ENCODE assay signal across 9 mouse cellular contexts in the genomic region with DNA sequence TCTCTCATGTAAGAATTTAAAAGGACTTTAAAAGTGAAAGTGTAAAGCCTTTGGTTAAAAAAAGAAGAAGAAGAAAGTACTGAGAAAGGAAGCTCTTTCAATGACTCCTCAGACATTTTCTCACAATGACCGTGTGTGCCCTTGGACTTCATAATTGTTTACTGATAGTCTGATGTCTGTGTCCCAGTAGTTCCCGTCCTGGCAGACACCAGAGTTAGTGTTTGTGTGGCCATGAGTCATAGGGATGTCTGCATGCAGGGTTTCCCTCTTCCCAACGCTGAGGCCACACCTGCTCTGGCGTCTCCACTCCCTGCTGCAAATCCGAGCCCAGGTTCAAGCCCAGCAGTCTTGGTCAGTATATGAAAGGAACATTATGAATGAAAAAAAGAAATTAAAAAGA. TPM values are rescaled to one million over a fixed set of nuclear protein-coding genes. Genes with fewer than 3 reads are reported as not detected.
A peak's percentile ranks its signal among the peaks of the same experiment; 100 is the strongest.
DNase-seq lines count a peak whose midpoint lies in the region; ATAC-seq and TF ChIP-seq lines count a peak whose summit lies in the region.
"Had no signal": no experiment of that assay in that cellular context is flagged by ENCODE, and none has a peak within 500 bp of the region (broad histone marks: within the 10 kb centered on the region; RNA-seq: fewer than 3 reads in every experiment).

No protein-coding gene starts in this region.

- H3K4me1 ChIP-seq in bone marrow, adult 2 months (ENCODE audit: control insufficient read depth, insufficient read depth, low read length), result peaks cover 3% of the 10 kb centered on the region
- H3K4me1 ChIP-seq in intestine, embryonic 16.5 days (ENCODE audit: control insufficient read depth, insufficient read depth, low read length), result peaks cover 15% of the 10 kb centered on the region
- H3K4me1 ChIP-seq in stomach, embryonic 16.5 days (ENCODE audit: control insufficient read depth, insufficient read depth, low read length), result peaks cover 7% of the 10 kb centered on the region
- H3K4me1 ChIP-seq: forebrain, embryonic 13.5 days had no signal

- DNase-seq in ovary, adult 18-20 months (ENCODE audit: low spot score), result peak; percentile 62
- no peak for DNase-seq in ovary, postnatal 10 days (ENCODE audit: low spot score)
- no peak for DNase-seq in thymus, postnatal 0 days (ENCODE audit: low spot score)
- no peak for DNase-seq in embryo, embryonic 10.5 days (ENCODE audit: low spot score)
- DNase-seq: cerebellum, postnatal 25 days had no signal

- no peak for TF ChIP-seq POLR2A in bone marrow, adult 2 months (IDR thresholded peaks at IDR 0.05; ENCODE audit: borderline replicate concordance, control insufficient read depth, low read depth, low read length)

- no peaks in the 10 kb centered on the region for H3K27me3 ChIP-seq in intestine, embryonic 16.5 days (replicated peaks; ENCODE audit: control insufficient read depth, insufficient read depth, low read length)
- H3K27me3 ChIP-seq in stomach, embryonic 16.5 days (ENCODE audit: control insufficient read depth, insufficient read depth, low read length), result no peaks in the 10 kb centered on the region
- H3K27me3 ChIP-seq: forebrain, embryonic 13.5 days had no signal

- H3K36me3 ChIP-seq in intestine, embryonic 16.5 days (ENCODE audit: control insufficient read depth, insufficient read depth, low read length), result no peaks in the 10 kb centered on the region
- H3K36me3 ChIP-seq in stomach, embryonic 16.5 days (ENCODE audit: control insufficient read depth, insufficient read depth, low read length), result no peaks in the 10 kb centered on the region

- H3K9ac ChIP-seq in intestine, embryonic 16.5 days (ENCODE audit: low read depth, low read length), result no peak overlapping the region
- no peak overlapping the region for H3K9ac ChIP-seq in stomach, embryonic 16.5 days (ENCODE audit: low read length)
- H3K9ac ChIP-seq: forebrain, embryonic 13.5 days had no signal

- ATAC-seq in intestine, embryonic 16.5 days, result peak; percentile 92
- peak; percentile 79; the same call in 1 of the 2 replicates for ATAC-seq in stomach, embryonic 16.5 days (ENCODE audit: insufficient read depth, low FRiP score)
- ATAC-seq: forebrain, embryonic 13.5 days had no signal

- no peak overlapping the region for H3K4me3 ChIP-seq in bone marrow, adult 2 months (replicated peaks; ENCODE audit: control insufficient read depth, low read depth, low read length)
- no peak overlapping the region for H3K4me3 ChIP-seq in intestine, embryonic 16.5 days (ENCODE audit: low read length)
- no peak overlapping the region for H3K4me3 ChIP-seq in stomach, embryonic 16.5 days (replicated peaks; ENCODE audit: low read length)
- H3K4me3 ChIP-seq: forebrain, embryonic 13.5 days had no signal

- peak overlapping the region; percentile 7; the same call in 1 of the 2 replicates for H3K27ac ChIP-seq in bone marrow, adult 2 months (ENCODE audit: control insufficient read depth, insufficient read depth, low read depth, low read length, poor library complexity)
- peak overlapping the region; percentile 64 for H3K27ac ChIP-seq in intestine, embryonic 16.5 days (ENCODE audit: low read length)
- no peak overlapping the region for H3K27ac ChIP-seq in stomach, embryonic 16.5 days (ENCODE audit: low read length)
- H3K27ac ChIP-seq: forebrain, embryonic 13.5 days had no signal

- no peak for TF ChIP-seq CTCF in bone marrow, adult 2 months (IDR thresholded peaks at IDR 0.05; ENCODE audit: control insufficient read depth, insufficient read depth, low read length)

- 17% methylated on average over 5 of the region's 5 CpGs for WGBS in bone marrow, adult 2 months
- WGBS in intestine, embryonic 16.5 days, result 16% methylated on average over 5 of the region's 5 CpGs
- WGBS in stomach, embryonic 16.5 days, result 26% methylated on average over 5 of the region's 5 CpGs

- peak overlapping the region; percentile 14; the same call in 1 of the 2 replicates for H3K4me2 ChIP-seq in intestine, embryonic 16.5 days (ENCODE audit: low read depth, low read length)
- H3K4me2 ChIP-seq in stomach, embryonic 16.5 days (ENCODE audit: low read depth, low read length), result peak overlapping the region; percentile 19; the same call in 1 of the 2 replicates
- H3K4me2 ChIP-seq: forebrain, embryonic 13.5 days had no signal

- H3K9me3 ChIP-seq in intestine, embryonic 16.5 days (ENCODE audit: control insufficient read depth, low read length), result no peaks in the 10 kb centered on the region
- no peaks in the 10 kb centered on the region for H3K9me3 ChIP-seq in stomach, embryonic 16.5 days (replicated peaks; ENCODE audit: control insufficient read depth, low read length)
- H3K9me3 ChIP-seq: forebrain, embryonic 13.5 days had no signal

RNA-seq across cellular contexts. Expression of a gene that starts 29.0 kb away (rescaled TPM):
- 11.2 and 24.9 TPM in 2 replicates for polyA plus RNA-seq in bone marrow, adult 2 months (2011; ENCODE audit: insufficient read depth, insufficient read length, low replicate concordance, missing spikeins)
- polyA plus RNA-seq in intestine, embryonic 16.5 days (2015; fragmentation: Nextera tagmentation; extraction: Ambion mirVana), result 49.7 and 50.7 TPM in 2 replicates
- 50.9 and 58.3 TPM in 2 replicates for polyA plus RNA-seq in stomach, embryonic 16.5 days (2015; fragmentation: Nextera tagmentation; extraction: Ambion mirVana)
- 33.8 and 37.8 TPM in 2 replicates for polyA plus RNA-seq in thymus, postnatal 0 days (2015; fragmentation: Nextera tagmentation; extraction: Ambion mirVana)

RNA-seq across cellular contexts. Expression of a gene that starts 29.1 kb away (rescaled TPM):
- not detected in 2 replicates for polyA plus RNA-seq in bone marrow, adult 2 months (2011; ENCODE audit: insufficient read depth, insufficient read length, low replicate concordance, missing spikeins)
- polyA plus RNA-seq in intestine, embryonic 16.5 days (2015; fragmentation: Nextera tagmentation; extraction: Ambion mirVana), result not detected in 2 replicates
- not detected in 2 replicates for polyA plus RNA-seq in stomach, embryonic 16.5 days (2015; fragmentation: Nextera tagmentation; extraction: Ambion mirVana)
- polyA plus RNA-seq in thymus, postnatal 0 days (2015; fragmentation: Nextera tagmentation; extraction: Ambion mirVana), result not detected in 2 replicates
- polyA plus RNA-seq: forebrain, embryonic 13.5 days had no signal
